Mouse (Mus musculus) urinary bladder, postnatal 10 days (tissue): ENCODE data around the gene Lhfp.
"Not testable (repeated sequence)": the region's sequence is repeated elsewhere in the genome, so short reads cannot be mapped to it uniquely, and the experiment has no call there.

Experiments
- DNase-seq: peaks from one replicate; pipeline ENCODE4 v3.0.0; 2022; ENCODE audit warnings: low spot score

Gene Lhfp

GRCm38 (mm10) chr3:53277993-53278392 lies 236.7 kb downstream of the Lhfp start:
- no peak for DNase-seq

GRCm38 (mm10) chr3:53282005-53282404 lies 240.7 kb downstream of the Lhfp start:
- DNase-seq, result not testable (repeated sequence)

GRCm38 (mm10) chr3:53284023-53284422 lies 242.7 kb downstream of the Lhfp start:
- no peak for DNase-seq

GRCm38 (mm10) chr3:53284471-53285177 lies 243.3 kb downstream of the Lhfp start:
- DNase-seq, result no peak

GRCm38 (mm10) chr3:53288662-53289061 lies 247.3 kb downstream of the Lhfp start:
- no peak for DNase-seq

- no peak for DNase-seq
Observed at GRCm38 (mm10) chr3:53289589-53290219, 248.4 kb downstream of the Lhfp start.

GRCm38 (mm10) chr3:53291185-53291584 lies 249.9 kb downstream of the Lhfp start:
- DNase-seq, result no peak

GRCm38 (mm10) chr3:53291945-53292344 lies 250.6 kb downstream of the Lhfp start:
- no peak for DNase-seq

- DNase-seq, result no peak
Observed at GRCm38 (mm10) chr3:53292474-53292873, 251.1 kb downstream of the Lhfp start.

- DNase-seq, result no peak
Observed at GRCm38 (mm10) chr3:53292979-53293378, 251.7 kb downstream of the Lhfp start.

- no peak for DNase-seq
Observed at GRCm38 (mm10) chr3:53293901-53294433, 252.6 kb downstream of the Lhfp start.

GRCm38 (mm10) chr3:53294855-53295254 lies 253.5 kb downstream of the Lhfp start:
- DNase-seq, result no peak

GRCm38 (mm10) chr3:53301866-53302265 lies 260.5 kb downstream of the Lhfp start:
- DNase-seq, result no peak

- no peak for DNase-seq
Observed at GRCm38 (mm10) chr3:53304123-53304900, 263.0 kb downstream of the Lhfp start.

GRCm38 (mm10) chr3:53305860-53306259 lies 264.5 kb downstream of the Lhfp start:
- DNase-seq, result no peak

- no peak for DNase-seq
Observed at GRCm38 (mm10) chr3:53308649-53309048, 267.3 kb downstream of the Lhfp start.

- no peak for DNase-seq
Observed at GRCm38 (mm10) chr3:53310093-53310492, 268.8 kb downstream of the Lhfp start.

- DNase-seq, result no peak
Observed at GRCm38 (mm10) chr3:53310615-53311014, 269.3 kb downstream of the Lhfp start.
